ENCODE assay signal across 8 mouse cellular contexts in the genomic region with DNA sequence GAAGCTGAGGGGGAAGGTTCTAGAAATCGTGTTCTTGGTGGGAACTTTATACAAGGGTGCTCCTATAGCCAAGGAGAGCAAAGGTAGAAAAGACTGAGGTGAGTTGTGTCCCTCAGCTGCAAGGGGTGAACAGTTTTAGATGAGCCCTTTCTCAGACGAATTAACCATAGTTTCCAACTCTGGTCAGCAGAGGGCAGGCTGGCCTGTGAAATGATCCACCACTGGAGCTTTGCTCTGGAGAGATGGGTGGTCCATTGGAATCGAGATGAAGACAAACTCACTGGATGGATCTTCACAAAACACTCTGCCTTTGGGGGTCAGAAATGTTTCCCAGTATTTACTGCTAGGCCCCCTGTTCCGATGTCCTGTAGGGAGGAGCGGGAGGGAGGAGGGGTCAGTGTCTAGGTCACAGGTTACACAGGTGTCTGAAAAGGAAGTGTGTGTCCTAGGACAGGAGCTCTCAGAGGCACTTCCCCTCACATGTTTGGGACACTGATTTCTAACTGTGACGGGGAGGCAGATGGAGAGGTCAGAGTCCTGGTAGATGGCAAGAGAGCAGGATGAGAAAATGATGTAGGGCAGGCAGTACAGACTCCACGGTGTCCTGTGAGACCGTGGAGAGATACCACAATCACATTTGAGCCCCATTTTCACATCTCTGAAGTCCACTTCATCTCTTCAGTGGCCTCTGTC. TPM values are rescaled to one million over a fixed set of nuclear protein-coding genes. Genes with fewer than 3 reads are reported as not detected.
DNase-seq lines count a peak whose midpoint lies in the region; ATAC-seq and TF ChIP-seq lines count a peak whose summit lies in the region.

No protein-coding gene starts in this region.

- intact Hi-C loops in heart, postnatal 10 days (cut with DNase I) = loop anchor here (1.0 to 5.0 kb wide), 4 partner anchors 62 to 981 kb away; no protein-coding TSS in a partner anchor

- H3K9ac ChIP-seq in lung, embryonic 14.5 days = no peak overlapping the region

- H3K36me3 ChIP-seq in lung, embryonic 14.5 days (ENCODE audit: insufficient read depth) = no peaks in the 10 kb centered on the region

- H3K27ac ChIP-seq in lung, embryonic 14.5 days (ENCODE audit: low read depth) = no peak overlapping the region

- 37% methylated on average over 8 of the region's 8 CpGs for WGBS in lung, embryonic 14.5 days

- H3K4me1 ChIP-seq in lung, embryonic 14.5 days (ENCODE audit: insufficient read depth) = no peaks in the 10 kb centered on the region

- ATAC-seq in lung, embryonic 14.5 days (ENCODE audit: insufficient read depth) = peak; percentile 70

- no peaks in the 10 kb centered on the region for H3K27me3 ChIP-seq in lung, embryonic 14.5 days (ENCODE audit: insufficient read depth, low read length)

- no peak overlapping the region for H3K4me3 ChIP-seq in lung, embryonic 14.5 days (ENCODE audit: low read depth, low read length)

- H3K4me2 ChIP-seq in lung, embryonic 14.5 days = no peak overlapping the region

- TF ChIP-seq CTCF in lung, embryonic 14.5 days (IDR thresholded peaks at IDR 0.05; ENCODE audit: low read depth) = peak; percentile 65

- H3K9me3 ChIP-seq in lung, embryonic 14.5 days (ENCODE audit: low read depth, low read length) = no peaks in the 10 kb centered on the region

- peak; percentile 59 for DNase-seq in gastrocnemius, adult 18-20 months (ENCODE audit: low spot score)
- DNase-seq in gastrocnemius, postnatal 25 days = no peak
- peak; percentile 58 to 59 for DNase-seq in adrenal gland, adult 18-20 months (ENCODE audit: low spot score in 2 of 2)
- DNase-seq in embryo, embryonic 10 days (ENCODE audit: low spot score) = peak; percentile 75
- peak; percentile 66 to 79 for DNase-seq in heart, postnatal 10 days
- peak; percentile 76 to 79 for DNase-seq in kidney, postnatal 4 days
- DNase-seq in lung, embryonic 14.5 days = peak; percentile 81
- peak; percentile 21 to 29 for DNase-seq in right cerebral cortex, postnatal 36 days (ENCODE audit: low spot score in 2 of 2)

RNA-seq across cellular contexts. Expression of gene Dnaja2, which starts 48.2 kb away (rescaled TPM):
- 100 to 1,000 TPM; 217 to 233 TPM for total RNA-seq in gastrocnemius, adult 18-20 months (2021)
- total RNA-seq in gastrocnemius, postnatal 25 days (2021) = 100 to 1,000 TPM; 170 to 181 TPM
- total RNA-seq in adrenal gland, adult 18-20 months (2021) = 100 to 1,000 TPM; 155 to 193 TPM
- total RNA-seq in heart, postnatal 10 days (2021) = 100 to 1,000 TPM; 202 to 232 TPM
- polyA plus RNA-seq in lung, embryonic 14.5 days (2014; fragmentation: Nextera tagmentation; extraction: Ambion mirVana) = 163 and 169 TPM in 2 replicates
